Mouse (Mus musculus) layer of hippocampus, adult 11-12 months (tissue): ENCODE data around the gene Prss46.

Experiments
- DNase-seq: peaks from one replicate; pipeline ENCODE4 v3.0.0; 2022; ENCODE audit warnings: low spot score

The Prss46 gene

GRCm38 (mm10) chr9:110896595-110896994 is 52.3 kb downstream of the Prss46 start:
- no peak for DNase-seq

GRCm38 (mm10) chr9:110899451-110900008 is 55.2 kb downstream of the Prss46 start:
- DNase-seq, result no peak

- no peak for DNase-seq
Observed at GRCm38 (mm10) chr9:110901204-110901603, 56.9 kb downstream of the Prss46 start.

GRCm38 (mm10) chr9:110902271-110902670 is 58.0 kb downstream of the Prss46 start:
- no peak for DNase-seq
